Mouse (Mus musculus) kidney, embryonic 14.5 days (tissue): ENCODE data around the gene Ddx39. TPM values are rescaled to one million over a fixed set of nuclear protein-coding genes. Genes with fewer than 3 reads are reported as not detected.

ENCODE experiments used
- ATAC-seq: fragments of 200-750 bp; cut with Nextera tagmentation; 2 replicates; pipeline ENCODE4 v1.8.0; 2017; ENCODE audit warnings: moderate number of reproducible peaks, mild to moderate bottlenecking, moderate TSS enrichment, moderate library complexity; ENCODE audit not compliant: low FRiP score, low TSS enrichment
- H3K27ac ChIP-seq: fragments of 300-500 bp; sonication (generic); 2 replicates; pipeline ENCODE4 v1.5.1; 2014; ENCODE audit warnings: low read depth, mild to moderate bottlenecking, low read length, moderate library complexity, mixed read lengths
- H3K27me3 ChIP-seq: fragments of 300-500 bp; sonication (generic); 2 replicates; pipeline ENCODE4 v1.6.1; 2014; ENCODE audit warnings: mild to moderate bottlenecking, low read length; ENCODE audit not compliant: control insufficient read depth, insufficient read depth
- H3K36me3 ChIP-seq: fragments of 300-500 bp; sonication (generic); 2 replicates; pipeline ENCODE4 v1.6.1; 2014; ENCODE audit warnings: low read length, mixed read lengths; ENCODE audit not compliant: control insufficient read depth, insufficient read depth
- H3K4me1 ChIP-seq: fragments of 300-500 bp; sonication (generic); 2 replicates; pipeline ENCODE4 v1.6.1; 2014; ENCODE audit warnings: low read length, mixed read lengths; ENCODE audit not compliant: control insufficient read depth, insufficient read depth
- H3K4me2 ChIP-seq: fragments of 300-500 bp; sonication (generic); replicated peaks from 2 replicates; pipeline ENCODE4 v1.6.1; 2014; ENCODE audit warnings: low read depth, mild to moderate bottlenecking, low read length
- H3K4me3 ChIP-seq: fragments of 300-500 bp; sonication (generic); 2 replicates; pipeline ENCODE4 v1.5.1; 2014; ENCODE audit warnings: mild to moderate bottlenecking, low read length
- H3K9ac ChIP-seq: fragments of 300-500 bp; sonication (generic); 2 replicates; pipeline ENCODE4 v1.6.1; 2014; ENCODE audit warnings: low read depth, mild to moderate bottlenecking, low read length, moderate library complexity
- H3K9me3 ChIP-seq: fragments of 300-500 bp; sonication (generic); 2 replicates; pipeline ENCODE4 v1.6.1; 2016; ENCODE audit warnings: low read length; ENCODE audit not compliant: control insufficient read depth
- WGBS: fragments of 180-500 bp; shearing (Covaris S2); extraction: QIAGEN DNeasy Blood & Tissue Kit; methylation state at CpG from one replicate; pipeline ENCODE4 v1.1.7; 2014; 5-methylcytosine and 5-hydroxymethylcytosine counted together
- polyA plus RNA-seq: library from polyadenylated mRNA; unstranded; fragments of >200 nt; fragmentation: Nextera tagmentation; extraction: Ambion mirVana; gene quantifications from 2 replicates; pipeline ENCODE4 v1.2.1, GENCODE M21; 2014

Ddx39 gene
- polyA plus RNA-seq, 1 experiment from 2014 or later = 194 TPM

DNA sequence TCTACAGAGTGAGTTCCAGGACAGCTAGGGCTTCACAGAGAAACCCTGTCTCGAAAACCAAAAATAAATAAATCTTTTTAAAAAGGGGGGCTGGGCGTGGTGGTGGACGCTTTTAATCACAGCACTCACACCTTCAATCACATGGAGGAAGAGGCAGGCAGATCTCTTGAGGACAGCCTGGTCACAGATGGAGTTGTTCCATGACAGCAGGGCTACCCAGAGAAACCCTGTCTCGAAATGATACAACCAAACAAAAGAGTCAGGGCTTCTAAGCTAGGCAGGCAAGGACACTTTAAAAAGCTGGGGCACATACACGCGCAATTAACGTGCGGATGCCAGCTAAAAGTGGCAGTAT, 324 bp upstream of the Ddx39 start:
- H3K9ac ChIP-seq = no peak overlapping the region; the same call in 1 of the 2 replicates
- peaks cover 13% of the 10 kb centered on the region for H3K4me1 ChIP-seq
- H3K36me3 ChIP-seq = peaks cover 5% of the 10 kb centered on the region
- peak; percentile 21 for ATAC-seq
- H3K9me3 ChIP-seq = no peaks in the 10 kb centered on the region
- no peak overlapping the region for H3K27ac ChIP-seq
- peak overlapping the region; percentile 42 for H3K4me2 ChIP-seq
- peak overlapping the region; percentile 82 for H3K4me3 ChIP-seq
- H3K27me3 ChIP-seq = no peaks in the 10 kb centered on the region
- 19% methylated on average over 8 of the region's 8 CpGs for WGBS

DNA sequence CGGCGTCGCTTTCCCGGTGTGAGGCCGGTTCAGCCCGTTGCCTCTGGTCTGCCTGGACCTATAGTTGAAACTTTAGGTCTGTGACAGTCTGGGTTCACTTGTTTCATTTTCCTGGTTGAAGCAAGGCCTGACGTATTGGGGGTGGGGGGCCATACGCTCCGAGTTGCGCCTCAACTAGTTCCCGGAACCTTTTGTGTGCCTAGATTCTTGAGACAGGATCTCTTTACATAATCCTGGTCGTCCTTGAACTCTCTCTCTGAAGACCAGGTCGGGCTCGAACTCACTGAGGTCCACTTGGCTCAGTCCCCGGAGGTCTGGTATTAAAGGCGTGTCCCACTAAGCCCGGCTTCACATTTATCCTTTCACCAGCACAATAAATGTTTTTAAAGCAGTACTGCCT, 794 bp downstream of the Ddx39 start:
- H3K4me3 ChIP-seq = peak overlapping the region; percentile 82
- H3K27ac ChIP-seq = peak overlapping the region; percentile 86; the same call in 1 of the 2 replicates
- H3K36me3 ChIP-seq = peaks cover 16% of the 10 kb centered on the region
- H3K4me1 ChIP-seq = peaks cover 13% of the 10 kb centered on the region
- WGBS = under 1% methylated on average over 17 of the region's 17 CpGs
- no peaks in the 10 kb centered on the region for H3K9me3 ChIP-seq
- H3K27me3 ChIP-seq = no peaks in the 10 kb centered on the region
- ATAC-seq = no peak
- peak overlapping the region; percentile 86 for H3K9ac ChIP-seq
- peak overlapping the region; percentile 68 for H3K4me2 ChIP-seq

DNA sequence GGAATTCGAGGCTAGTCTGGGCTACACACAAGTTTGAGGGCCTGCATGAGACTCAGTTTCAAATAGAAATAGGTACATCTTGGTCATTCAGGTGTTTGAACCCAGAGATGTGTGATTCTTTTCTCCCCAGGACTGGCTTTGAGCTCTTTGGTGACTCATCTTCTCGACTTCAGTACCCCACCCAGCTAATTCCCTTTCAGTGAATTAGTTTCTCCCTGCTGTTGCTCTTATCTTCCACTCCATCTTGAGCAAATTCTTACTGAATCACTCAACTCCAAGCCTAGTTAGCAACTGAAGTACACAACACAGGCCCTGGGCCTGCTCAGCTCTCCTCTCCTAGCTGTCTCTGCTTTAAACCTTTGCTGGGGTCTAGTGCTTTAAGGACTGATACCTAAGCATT, 1.6 kb downstream of the Ddx39 start:
- H3K36me3 ChIP-seq = peaks cover 24% of the 10 kb centered on the region
- WGBS = 59% methylated on average over 2 of the region's 2 CpGs
- H3K4me3 ChIP-seq = peak overlapping the region; percentile 82
- no peak overlapping the region for H3K27ac ChIP-seq
- H3K4me1 ChIP-seq = peaks cover 13% of the 10 kb centered on the region
- H3K4me2 ChIP-seq = peak overlapping the region; percentile 68
- no peaks in the 10 kb centered on the region for H3K27me3 ChIP-seq
- H3K9ac ChIP-seq = peak overlapping the region; percentile 86; the same call in 1 of the 2 replicates
- ATAC-seq = no peak
- H3K9me3 ChIP-seq = no peaks in the 10 kb centered on the region

DNA sequence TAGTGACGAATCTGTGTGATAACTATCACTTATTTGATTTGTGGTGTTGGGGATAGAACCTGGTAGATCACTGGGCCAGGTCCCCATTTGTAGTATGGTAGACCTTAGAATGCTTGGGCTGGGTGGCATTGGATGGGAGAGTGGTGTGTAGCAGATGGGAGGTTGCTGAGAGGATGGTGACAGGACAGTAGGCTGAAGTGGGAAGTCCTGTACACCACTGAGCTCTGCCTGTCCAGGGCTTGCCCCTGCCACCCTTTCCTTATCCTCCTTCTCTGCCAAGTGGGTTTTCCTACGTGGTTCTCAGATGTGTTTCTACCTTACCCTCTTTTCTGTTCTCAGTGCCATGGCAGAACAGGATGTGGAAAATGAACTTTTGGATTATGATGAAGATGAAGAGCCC, 4.1 kb downstream of the Ddx39 start:
- Histone ChIP-seq H3K36me3 (peaks cover 49% of the 10 kb centered on the region), H3K27me3 (no peaks in the 10 kb centered on the region), H3K27ac (no peak overlapping the region), H3K4me3 (no peak overlapping the region), H3K9me3 (no peaks in the 10 kb centered on the region), H3K4me1 (peaks cover 13% of the 10 kb centered on the region), H3K4me2 (no peak overlapping the region), H3K9ac (no peak overlapping the region)
- ATAC-seq = no peak
- WGBS = 88% methylated on average over 2 of the region's 2 CpGs

DNA sequence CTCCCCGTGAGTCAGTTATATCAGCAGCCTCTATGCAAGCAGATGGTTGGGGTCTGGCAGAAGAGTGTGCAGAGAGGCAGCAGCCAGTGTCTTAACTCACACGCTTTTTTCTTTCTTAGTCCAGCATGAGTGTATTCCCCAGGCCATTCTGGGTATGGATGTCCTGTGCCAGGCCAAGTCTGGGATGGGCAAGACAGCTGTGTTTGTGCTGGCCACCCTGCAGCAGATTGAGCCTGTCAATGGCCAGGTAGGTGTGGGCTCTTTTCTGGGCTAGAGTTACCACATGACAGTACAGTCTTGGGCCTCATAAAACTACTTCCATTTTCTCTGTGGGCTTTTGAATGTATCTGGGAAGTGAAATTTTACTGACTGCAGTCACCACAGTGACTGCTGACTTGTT, 4.7 kb downstream of the Ddx39 start:
- Histone ChIP-seq H3K27ac (no peak overlapping the region), H3K9me3 (no peaks in the 10 kb centered on the region), H3K9ac (no peak overlapping the region), H3K36me3 (peaks cover 55% of the 10 kb centered on the region), H3K27me3 (no peaks in the 10 kb centered on the region), H3K4me1 (peaks cover 13% of the 10 kb centered on the region), H3K4me3 (no peak overlapping the region), H3K4me2 (no peak overlapping the region)
- 92% methylated on average over 2 of the region's 2 CpGs for WGBS
- ATAC-seq = no peak

DNA sequence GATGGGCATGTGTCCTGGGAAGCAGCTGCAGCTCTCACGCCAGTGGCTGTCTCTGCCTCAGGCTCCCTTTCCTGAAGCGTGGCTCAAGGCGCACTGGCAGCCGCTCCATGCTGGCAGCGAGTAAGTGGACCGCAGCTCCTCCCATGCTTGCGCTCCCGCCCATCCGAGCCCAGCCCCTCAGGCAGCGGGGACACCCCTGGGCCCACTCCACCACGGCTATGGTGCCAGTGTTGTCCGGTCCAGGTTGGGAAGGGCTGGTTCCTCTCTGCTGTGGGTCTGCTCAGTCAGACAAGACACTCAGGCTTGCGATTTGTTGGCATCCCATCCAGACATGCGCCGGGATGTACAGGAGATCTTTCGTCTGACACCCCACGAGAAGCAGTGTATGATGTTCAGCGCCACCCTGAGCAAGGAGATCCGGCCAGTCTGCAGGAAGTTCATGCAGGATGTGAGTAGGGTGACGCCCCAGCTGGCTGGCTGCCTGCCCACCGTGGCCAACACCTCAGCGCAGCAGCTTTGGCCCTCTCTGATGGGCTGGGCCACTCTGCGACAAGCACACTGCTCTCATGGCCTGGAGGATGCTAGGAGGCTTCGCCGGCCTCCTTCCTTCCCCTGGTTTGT, 6.5 kb downstream of the Ddx39 start:
- Histone ChIP-seq H3K4me3 (no peak overlapping the region), H3K27ac (no peak overlapping the region), H3K4me1 (peaks cover 7% of the 10 kb centered on the region), H3K27me3 (no peaks in the 10 kb centered on the region), H3K9ac (no peak overlapping the region), H3K9me3 (no peaks in the 10 kb centered on the region), H3K4me2 (no peak overlapping the region), H3K36me3 (peaks cover 69% of the 10 kb centered on the region)
- WGBS = 87% methylated on average over 25 of the region's 25 CpGs
- no peak for ATAC-seq

DNA sequence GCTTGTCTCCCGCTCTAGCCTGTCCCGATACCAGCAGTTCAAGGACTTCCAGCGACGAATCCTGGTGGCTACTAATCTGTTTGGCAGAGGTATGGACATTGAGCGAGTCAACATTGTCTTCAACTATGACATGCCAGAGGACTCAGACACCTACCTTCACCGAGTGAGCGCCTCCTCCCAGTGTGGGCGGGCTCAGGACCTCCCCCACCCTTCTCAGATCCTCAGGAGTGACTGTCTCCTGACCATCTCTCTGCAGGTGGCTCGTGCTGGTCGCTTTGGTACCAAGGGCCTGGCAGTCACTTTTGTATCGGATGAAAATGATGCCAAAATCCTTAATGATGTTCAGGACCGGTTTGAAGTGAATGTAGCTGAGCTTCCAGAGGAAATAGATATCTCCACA, 7.7 kb downstream of the Ddx39 start:
- H3K9ac ChIP-seq = no peak overlapping the region
- no peak for ATAC-seq
- no peaks in the 10 kb centered on the region for H3K9me3 ChIP-seq
- H3K4me2 ChIP-seq = no peak overlapping the region
- peaks cover 69% of the 10 kb centered on the region for H3K36me3 ChIP-seq
- WGBS = 88% methylated on average over 12 of the region's 12 CpGs
- no peak overlapping the region for H3K27ac ChIP-seq
- no peak overlapping the region for H3K4me3 ChIP-seq
- H3K27me3 ChIP-seq = no peaks in the 10 kb centered on the region
- no peaks in the 10 kb centered on the region for H3K4me1 ChIP-seq

DNA sequence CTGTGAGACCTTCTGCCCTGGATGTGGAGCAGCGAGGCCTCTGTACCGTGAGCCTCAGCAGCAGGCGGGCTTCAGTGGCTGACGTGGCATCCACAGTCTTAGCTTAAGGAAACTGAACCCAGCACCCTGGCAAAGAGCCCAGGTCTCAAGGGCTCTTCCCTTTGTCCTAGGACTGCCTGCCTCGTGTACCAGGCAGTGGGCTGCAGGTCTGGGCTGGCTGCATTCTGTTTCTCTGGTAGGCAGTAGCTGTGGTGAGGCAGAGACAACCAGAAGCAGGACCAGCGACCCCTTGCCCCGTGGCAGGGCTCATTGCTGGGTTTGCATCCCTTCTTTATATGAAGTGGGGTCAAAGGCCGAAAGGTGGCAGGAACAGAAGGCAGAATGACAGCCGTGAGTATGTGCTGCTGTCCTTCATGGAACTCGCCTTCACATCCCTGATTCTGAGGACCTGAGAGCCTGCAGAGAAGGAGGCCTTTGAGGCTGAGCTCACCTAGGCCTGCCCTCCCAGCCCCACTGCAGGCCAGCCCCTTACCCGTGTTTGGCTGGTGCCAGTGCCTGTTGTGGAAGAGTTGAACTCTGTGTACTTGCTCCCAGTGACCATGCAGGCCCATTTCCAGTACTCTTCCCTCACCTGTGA, 8.6 kb downstream of the Ddx39 start:
- no peaks in the 10 kb centered on the region for H3K9me3 ChIP-seq
- no peak overlapping the region for H3K9ac ChIP-seq
- no peak overlapping the region for H3K4me2 ChIP-seq
- no peak overlapping the region for H3K4me3 ChIP-seq
- H3K4me1 ChIP-seq = no peaks in the 10 kb centered on the region
- peaks cover 74% of the 10 kb centered on the region for H3K36me3 ChIP-seq
- H3K27me3 ChIP-seq = no peaks in the 10 kb centered on the region
- WGBS = 84% methylated on average over 11 of the region's 11 CpGs
- no peak for ATAC-seq
- no peak overlapping the region for H3K27ac ChIP-seq

DNA sequence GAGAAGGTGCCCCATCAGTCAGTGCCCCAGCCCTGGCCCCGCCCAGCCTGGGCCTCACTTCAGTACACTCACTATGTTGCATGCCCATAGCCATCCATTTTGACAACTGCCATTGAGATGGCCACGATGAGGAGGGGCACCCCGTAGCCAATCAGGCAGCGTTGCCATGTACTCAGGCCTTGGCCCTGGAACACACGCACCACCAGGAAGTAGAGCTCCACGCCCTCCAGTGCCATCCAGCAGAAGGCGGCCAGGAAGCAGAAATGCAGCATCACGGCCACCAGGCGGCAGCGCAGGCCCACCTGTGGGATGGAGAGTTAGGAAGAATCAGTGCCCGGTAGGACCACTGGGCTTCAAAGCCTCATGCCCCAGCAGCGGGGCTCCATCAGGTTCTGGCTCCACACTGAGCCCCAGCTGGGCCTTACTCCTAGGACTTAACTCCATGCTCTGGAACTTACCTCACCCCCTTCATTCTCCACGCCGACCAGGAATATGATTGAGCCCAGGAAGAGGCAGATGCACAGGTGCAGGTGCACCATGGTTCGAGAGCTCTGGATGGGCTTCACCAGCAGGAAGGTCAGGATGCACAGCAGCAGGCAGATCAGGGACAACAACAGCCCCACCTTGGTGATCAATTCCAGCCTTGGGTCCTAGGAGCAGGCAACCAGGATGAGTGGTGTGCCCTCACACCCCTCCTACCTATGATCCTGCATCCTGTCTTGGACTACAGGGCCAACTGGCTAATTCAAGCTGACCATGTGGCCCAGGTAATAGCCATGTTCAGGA, 9.9 kb downstream of the Ddx39 start:
- Histone ChIP-seq H3K4me2 (no peak overlapping the region), H3K9me3 (no peaks in the 10 kb centered on the region), H3K36me3 (peaks cover 69% of the 10 kb centered on the region), H3K4me3 (no peak overlapping the region), H3K9ac (no peak overlapping the region), H3K4me1 (no peaks in the 10 kb centered on the region), H3K27me3 (no peaks in the 10 kb centered on the region), H3K27ac (no peak overlapping the region)
- ATAC-seq = peak; percentile 56
- 44% methylated on average over 15 of the region's 15 CpGs for WGBS
